Comparison of ENCODE assay signal across 9 mouse cellular contexts in genomic region chr15:78778077-78778870, GRCm38 (mm10). TPM values are rescaled to one million over a fixed set of nuclear protein-coding genes. Genes with fewer than 3 reads are reported as not detected.
DNase-seq lines count a peak whose midpoint lies in the region; ATAC-seq and TF ChIP-seq lines count a peak whose summit lies in the region.
"Had no signal": no experiment of that assay in that cellular context is flagged by ENCODE, and none has a peak within 500 bp of the region (broad histone marks: within the 10 kb centered on the region; RNA-seq: fewer than 3 reads in every experiment).

No protein-coding gene starts in this region.

- no peaks in the 10 kb centered on the region for H3K36me3 ChIP-seq in forebrain, postnatal 0 days (ENCODE audit: insufficient read depth)
- peaks cover 11% of the 10 kb centered on the region for H3K36me3 ChIP-seq in hindbrain, embryonic 10.5 days
- peaks cover 12% of the 10 kb centered on the region for H3K36me3 ChIP-seq in lung, embryonic 16.5 days (ENCODE audit: control insufficient read depth, insufficient read depth, low read length)
- H3K36me3 ChIP-seq: neural tube, embryonic 12.5 days had no signal

- peak; percentile 85 for TF ChIP-seq CTCF in forebrain, postnatal 0 days (IDR thresholded peaks at IDR 0.05; ENCODE audit: low read depth)

- ATAC-seq in forebrain, postnatal 0 days: peak; percentile 75
- peak; percentile 42; the same call in 1 of the 2 replicates for ATAC-seq in lung, embryonic 16.5 days (ENCODE audit: low read depth)

- H3K4me1 ChIP-seq in forebrain, postnatal 0 days (ENCODE audit: insufficient read depth): no peaks in the 10 kb centered on the region
- H3K4me1 ChIP-seq in hindbrain, embryonic 10.5 days (replicated peaks): peaks cover 60% of the 10 kb centered on the region
- H3K4me1 ChIP-seq in lung, embryonic 16.5 days (replicated peaks; ENCODE audit: control insufficient read depth, insufficient read depth, low read length): peaks cover 4% of the 10 kb centered on the region

- H3K27me3 ChIP-seq in forebrain, postnatal 0 days (ENCODE audit: insufficient read depth, low read length): no peaks in the 10 kb centered on the region
- peaks cover 21% of the 10 kb centered on the region for H3K27me3 ChIP-seq in hindbrain, embryonic 10.5 days (ENCODE audit: insufficient read depth, poor library complexity, severe bottlenecking)
- no peaks in the 10 kb centered on the region for H3K27me3 ChIP-seq in lung, embryonic 16.5 days (ENCODE audit: control insufficient read depth, insufficient read depth, low read depth, low read length)
- H3K27me3 ChIP-seq: neural tube, embryonic 12.5 days had no signal

- peak overlapping the region; percentile 64 for H3K27ac ChIP-seq in forebrain, postnatal 0 days (ENCODE audit: low read depth, low read length)
- H3K27ac ChIP-seq in hindbrain, embryonic 10.5 days: peak overlapping the region; percentile 83
- H3K27ac ChIP-seq in lung, embryonic 16.5 days (ENCODE audit: low read length): no peak overlapping the region
- H3K27ac ChIP-seq: neural tube, embryonic 12.5 days had no signal

- H3K4me3 ChIP-seq in forebrain, postnatal 0 days (ENCODE audit: low read depth, low read length): no peak overlapping the region
- peak overlapping the region; percentile 16; the same call in 1 of the 2 replicates for H3K4me3 ChIP-seq in hindbrain, embryonic 10.5 days
- H3K4me3 ChIP-seq in lung, embryonic 16.5 days (ENCODE audit: low read length): no peak overlapping the region
- H3K4me3 ChIP-seq: neural tube, embryonic 12.5 days had no signal

- H3K9ac ChIP-seq in forebrain, postnatal 0 days: no peak overlapping the region
- H3K9ac ChIP-seq in lung, embryonic 16.5 days (ENCODE audit: low read length): no peak overlapping the region
- H3K9ac ChIP-seq: neural tube, embryonic 12.5 days had no signal

- 44% methylated on average over 13 of the region's 15 CpGs for WGBS in forebrain, postnatal 0 days
- WGBS in hindbrain, embryonic 10.5 days: 43% methylated on average over 14 of the region's 15 CpGs
- 48% methylated on average over 14 of the region's 15 CpGs for WGBS in lung, embryonic 16.5 days

- no peaks in the 10 kb centered on the region for H3K9me3 ChIP-seq in forebrain, postnatal 0 days (ENCODE audit: low read length)
- H3K9me3 ChIP-seq in hindbrain, embryonic 10.5 days: no peaks in the 10 kb centered on the region
- H3K9me3 ChIP-seq in lung, embryonic 16.5 days (ENCODE audit: control insufficient read depth, low read length): no peaks in the 10 kb centered on the region
- H3K9me3 ChIP-seq: neural tube, embryonic 12.5 days had no signal

- peak; percentile 23 for DNase-seq in MEL-GATA-1-ER (ENCODE audit: extremely low read depth, low read depth)
- peak; percentile 77 for DNase-seq in cerebellum, adult 11-12 months
- DNase-seq in forebrain, postnatal 0 days: peak; percentile 89
- DNase-seq in hindbrain, embryonic 10.5 days (ENCODE audit: low spot score): peak; percentile 94
- peak; percentile 94 for DNase-seq in layer of hippocampus, adult 9-11 months
- peak; percentile 92 for DNase-seq in retina, postnatal 1 day
- peak; percentile 89 for DNase-seq in thymus, postnatal 4 days

- H3K4me2 ChIP-seq in forebrain, postnatal 0 days (ENCODE audit: low read depth): no peak overlapping the region
- H3K4me2 ChIP-seq in lung, embryonic 16.5 days (ENCODE audit: low read depth, low read length): no peak overlapping the region
- H3K4me2 ChIP-seq: neural tube, embryonic 12.5 days had no signal

RNA-seq across cellular contexts. Expression of gene Mfng, which starts 5.0 kb away (rescaled TPM):
- total RNA-seq in forebrain, postnatal 0 days (2014; rRNA removed): 6.4 and 11.4 TPM in 2 replicates
- polyA plus RNA-seq in forebrain, postnatal 0 days (2015; fragmentation: Nextera tagmentation; extraction: Ambion mirVana): 16.0 and 16.8 TPM in 2 replicates
- 71.6 and 79.0 TPM in 2 replicates for polyA plus RNA-seq in hindbrain, embryonic 10.5 days (2016; fragmentation: Nextera tagmentation; extraction: Ambion mirVana)
- polyA plus RNA-seq in lung, embryonic 16.5 days (2015; fragmentation: Nextera tagmentation; extraction: Ambion mirVana): 40.8 and 43.1 TPM in 2 replicates

RNA-seq across cellular contexts. Expression of gene Card10, which starts 24.6 kb away (rescaled TPM):
- total RNA-seq in forebrain, postnatal 0 days (2014; rRNA removed): 0.57 and 0.77 TPM in 2 replicates
- polyA plus RNA-seq in forebrain, postnatal 0 days (2015; fragmentation: Nextera tagmentation; extraction: Ambion mirVana): 1.2 and 1.7 TPM in 2 replicates
- polyA plus RNA-seq in hindbrain, embryonic 10.5 days (2016; fragmentation: Nextera tagmentation; extraction: Ambion mirVana): 4.3 and 4.5 TPM in 2 replicates
- 6.1 and 6.2 TPM in 2 replicates for polyA plus RNA-seq in lung, embryonic 16.5 days (2015; fragmentation: Nextera tagmentation; extraction: Ambion mirVana)

RNA-seq across cellular contexts. Expression of gene Elfn2, which starts 59.7 kb away (rescaled TPM):
- total RNA-seq in forebrain, postnatal 0 days (2014; rRNA removed): 33.9 and 51.6 TPM in 2 replicates
- polyA plus RNA-seq in forebrain, postnatal 0 days (2015; fragmentation: Nextera tagmentation; extraction: Ambion mirVana): 8.1 and 10.1 TPM in 2 replicates
- polyA plus RNA-seq in hindbrain, embryonic 10.5 days (2016; fragmentation: Nextera tagmentation; extraction: Ambion mirVana): 0.24 and 0.39 TPM in 2 replicates
- polyA plus RNA-seq in lung, embryonic 16.5 days (2015; fragmentation: Nextera tagmentation; extraction: Ambion mirVana): 0.09 and 0.15 TPM in 2 replicates

Comparison
In these comparisons a context has a peak if more than half of its experiments do, and no peak if none do; other contexts are left out.
1. DNase-seq: peak in every context shown above with its lines; median percentile 94 in hindbrain, embryonic 10.5 days; 94 in layer of hippocampus, adult 9-11 months; 92 in retina, postnatal 1 day; 89 in forebrain, postnatal 0 days; 89 in thymus, postnatal 4 days; 77 in cerebellum, adult 11-12 months; 23 in MEL-GATA-1-ER.